Mouse (Mus musculus) embryonic facial prominence, embryonic 15.5 days (tissue): Measurements from ENCODE around the gene Cdk14. TPM values are rescaled to one million over a fixed set of nuclear protein-coding genes. Genes with fewer than 3 reads are reported as not detected.

Experiments
- ATAC-seq: fragments of 200-750 bp; cut with Nextera tagmentation; 2 replicates; pipeline ENCODE4 v1.8.0; 2017; ENCODE audit warnings: low read depth, moderate TSS enrichment; ENCODE audit not compliant: insufficient number of reproducible peaks, low FRiP score, low TSS enrichment
- H3K27ac ChIP-seq: fragments of 300-500 bp; sonication (generic); replicated peaks from 2 replicates; pipeline ENCODE4 v1.5.1; 2015; ENCODE audit warnings: mild to moderate bottlenecking, inconsistent platforms
- H3K27me3 ChIP-seq: fragments of 300-500 bp; sonication (generic); 2 replicates; pipeline ENCODE4 v1.6.1; 2015; ENCODE audit warnings: inconsistent platforms
- H3K36me3 ChIP-seq: fragments of 300-500 bp; sonication (generic); 2 replicates; pipeline ENCODE4 v1.6.1; 2015; ENCODE audit warnings: mild to moderate bottlenecking, inconsistent platforms
- H3K4me1 ChIP-seq: fragments of 300-500 bp; sonication (generic); 2 replicates; pipeline ENCODE4 v1.6.1; 2015; ENCODE audit warnings: inconsistent platforms
- H3K4me2 ChIP-seq: fragments of 300-500 bp; sonication (generic); replicated peaks from 2 replicates; pipeline ENCODE4 v1.6.1; 2015; ENCODE audit warnings: mild to moderate bottlenecking, inconsistent platforms
- H3K4me3 ChIP-seq: fragments of 300-500 bp; sonication (generic); replicated peaks from 2 replicates; pipeline ENCODE4 v1.5.1; 2015; ENCODE audit warnings: mild to moderate bottlenecking, inconsistent platforms
- H3K9ac ChIP-seq: fragments of 300-500 bp; sonication (generic); 2 replicates; pipeline ENCODE4 v1.6.1; 2015; ENCODE audit warnings: inconsistent platforms
- H3K9me3 ChIP-seq: fragments of 300-500 bp; sonication (generic); replicated peaks from 2 replicates; pipeline ENCODE4 v1.6.1; 2016; ENCODE audit warnings: inconsistent platforms
- WGBS: fragments of 180-500 bp; shearing (Covaris S2); methylation state at CpG from one replicate; pipeline ENCODE4 v1.1.7; 2015; 5-methylcytosine and 5-hydroxymethylcytosine counted together
- polyA plus RNA-seq: library from polyadenylated mRNA; unstranded; fragments of >200 nt; fragmentation: Nextera tagmentation; extraction: Ambion mirVana; gene quantifications from 2 replicates; pipeline ENCODE4 v1.2.1, GENCODE M21; 2015

The Cdk14 gene
- polyA plus RNA-seq, 1 experiment from 2014 or later: 24.5 TPM

GRCm38 (mm10) chr5:5260966-5261724, 159.0 kb downstream of the Cdk14 start:
- Histone ChIP-seq H3K36me3 (no peaks in the 10 kb centered on the region), H3K4me3 (no peak overlapping the region), H3K27me3 (no peaks in the 10 kb centered on the region), H3K4me2 (no peak overlapping the region), H3K9ac (no peak overlapping the region), H3K9me3 (no peaks in the 10 kb centered on the region), H3K4me1 (peaks cover 18% of the 10 kb centered on the region), H3K27ac (no peak overlapping the region)
- no peak for ATAC-seq
- WGBS: 68% methylated on average over 14 of the region's 14 CpGs

GRCm38 (mm10) chr5:5260309-5260708, 159.8 kb downstream of the Cdk14 start:
- H3K9me3 ChIP-seq: no peaks in the 10 kb centered on the region
- WGBS: 58% methylated on average over 7 of the region's 7 CpGs

GRCm38 (mm10) chr5:5254391-5254790, 165.7 kb downstream of the Cdk14 start:
- Histone ChIP-seq H3K27me3 (no peaks in the 10 kb centered on the region), H3K4me1 (no peaks in the 10 kb centered on the region), H3K36me3 (no peaks in the 10 kb centered on the region), H3K4me3 (no peak overlapping the region), H3K27ac (no peak overlapping the region), H3K4me2 (no peak overlapping the region), H3K9me3 (no peaks in the 10 kb centered on the region), H3K9ac (no peak overlapping the region)
- ATAC-seq: no peak
- WGBS: 81% methylated on average over 6 of the region's 6 CpGs

More at GRCm38 (mm10) chr5:5260309-5260708, 159.8 kb downstream of the Cdk14 start:
- no peak overlapping the region for H3K4me3 ChIP-seq
- H3K27ac ChIP-seq: no peak overlapping the region
- H3K4me2 ChIP-seq: no peak overlapping the region
- H3K27me3 ChIP-seq: no peaks in the 10 kb centered on the region
- no peak for ATAC-seq
- H3K4me1 ChIP-seq: peaks cover 10% of the 10 kb centered on the region
- H3K9ac ChIP-seq: no peak overlapping the region
- H3K36me3 ChIP-seq: no peaks in the 10 kb centered on the region

- H3K27ac ChIP-seq: no peak overlapping the region
- H3K4me2 ChIP-seq: no peak overlapping the region
- no peak for ATAC-seq
- no peaks in the 10 kb centered on the region for H3K4me1 ChIP-seq
- peaks cover 3% of the 10 kb centered on the region; the same call in 1 of the 2 replicates for H3K36me3 ChIP-seq
- 84% methylated on average over 3 of the region's 3 CpGs for WGBS
- no peak overlapping the region for H3K9ac ChIP-seq
- no peaks in the 10 kb centered on the region for H3K27me3 ChIP-seq
- no peak overlapping the region for H3K4me3 ChIP-seq
- H3K9me3 ChIP-seq: no peaks in the 10 kb centered on the region
Measured at GRCm38 (mm10) chr5:5253177-5253576, 166.9 kb downstream of the Cdk14 start.

GRCm38 (mm10) chr5:5247671-5248070, 172.4 kb downstream of the Cdk14 start:
- no peak overlapping the region for H3K27ac ChIP-seq
- no peak overlapping the region for H3K4me3 ChIP-seq
- WGBS: 92% methylated on average over 6 of the region's 6 CpGs
- no peak for ATAC-seq
- peaks cover 3% of the 10 kb centered on the region; the same call in 1 of the 2 replicates for H3K36me3 ChIP-seq
- H3K9ac ChIP-seq: no peak overlapping the region
- no peak overlapping the region for H3K4me2 ChIP-seq
- H3K27me3 ChIP-seq: no peaks in the 10 kb centered on the region
- H3K9me3 ChIP-seq: no peaks in the 10 kb centered on the region
- 0 out of 2 replicates have a peak, but pooled peaks cover 1% of the 10 kb centered on the region for H3K4me1 ChIP-seq

- 86% methylated on average over 2 of the region's 2 CpGs for WGBS
- Histone ChIP-seq H3K27ac (no peak overlapping the region), H3K4me2 (no peak overlapping the region), H3K9ac (no peak overlapping the region), H3K9me3 (no peaks in the 10 kb centered on the region), H3K27me3 (no peaks in the 10 kb centered on the region), H3K4me1 (0 out of 2 replicates have a peak, but pooled peaks cover 4% of the 10 kb centered on the region), H3K4me3 (no peak overlapping the region), H3K36me3 (peaks cover 3% of the 10 kb centered on the region; the same call in 1 of the 2 replicates)
- no peak for ATAC-seq
Measured at GRCm38 (mm10) chr5:5246534-5247175, 173.5 kb downstream of the Cdk14 start.

- no peak for ATAC-seq
- no peaks in the 10 kb centered on the region for H3K9me3 ChIP-seq
- H3K27ac ChIP-seq: no peak overlapping the region
- no peak overlapping the region for H3K4me2 ChIP-seq
- no peak overlapping the region for H3K4me3 ChIP-seq
- H3K27me3 ChIP-seq: no peaks in the 10 kb centered on the region
- WGBS: 91% methylated on average over 7 of the region's 7 CpGs
- 0 out of 2 replicates have a peak, but pooled peaks cover 4% of the 10 kb centered on the region for H3K4me1 ChIP-seq
- H3K9ac ChIP-seq: no peak overlapping the region
- peaks cover 3% of the 10 kb centered on the region; the same call in 1 of the 2 replicates for H3K36me3 ChIP-seq
Measured at GRCm38 (mm10) chr5:5245182-5245581, 174.9 kb downstream of the Cdk14 start.

GRCm38 (mm10) chr5:5243648-5244047, 176.5 kb downstream of the Cdk14 start:
- Histone ChIP-seq H3K27me3 (no peaks in the 10 kb centered on the region), H3K9ac (no peak overlapping the region)
- ATAC-seq: no peak

GRCm38 (mm10) chr5:5242704-5243103, 177.4 kb downstream of the Cdk14 start:
- Histone ChIP-seq H3K27me3 (no peaks in the 10 kb centered on the region), H3K4me3 (no peak overlapping the region), H3K9me3 (no peaks in the 10 kb centered on the region), H3K4me1 (0 out of 2 replicates have a peak, but pooled peaks cover 4% of the 10 kb centered on the region), H3K9ac (no peak overlapping the region), H3K4me2 (no peak overlapping the region), H3K36me3 (no peaks in the 10 kb centered on the region; the same call in 1 of the 2 replicates), H3K27ac (no peak overlapping the region)
- WGBS: 86% methylated on average over 5 of the region's 5 CpGs
- no peak for ATAC-seq

More at GRCm38 (mm10) chr5:5243648-5244047, 176.5 kb downstream of the Cdk14 start:
- no peak overlapping the region for H3K4me3 ChIP-seq
- H3K27ac ChIP-seq: no peak overlapping the region
- H3K4me2 ChIP-seq: no peak overlapping the region
- no peaks in the 10 kb centered on the region; the same call in 1 of the 2 replicates for H3K36me3 ChIP-seq
- 0 out of 2 replicates have a peak, but pooled peaks cover 4% of the 10 kb centered on the region for H3K4me1 ChIP-seq
- no peaks in the 10 kb centered on the region for H3K9me3 ChIP-seq

- no peak overlapping the region for H3K4me2 ChIP-seq
- H3K27me3 ChIP-seq: no peaks in the 10 kb centered on the region
- no peak for ATAC-seq
- 0 out of 2 replicates have a peak, but pooled peaks cover 4% of the 10 kb centered on the region for H3K9me3 ChIP-seq
- no peak overlapping the region for H3K27ac ChIP-seq
- peaks cover 6% of the 10 kb centered on the region for H3K36me3 ChIP-seq
- H3K9ac ChIP-seq: no peak overlapping the region
- H3K4me1 ChIP-seq: 0 out of 2 replicates have a peak, but pooled peaks cover 4% of the 10 kb centered on the region
- no peak overlapping the region for H3K4me3 ChIP-seq
- 69% methylated on average over 6 of the region's 6 CpGs for whole genome bisulfite sequencing
Measured at GRCm38 (mm10) chr5:5241088-5241487, 179.0 kb downstream of the Cdk14 start.

GRCm38 (mm10) chr5:5240121-5240520, 180.0 kb downstream of the Cdk14 start:
- Histone ChIP-seq H3K4me3 (no peak overlapping the region), H3K4me1 (0 out of 2 replicates have a peak, but pooled peaks cover 4% of the 10 kb centered on the region), H3K4me2 (no peak overlapping the region), H3K27me3 (no peaks in the 10 kb centered on the region), H3K36me3 (peaks cover 6% of the 10 kb centered on the region), H3K9me3 (0 out of 2 replicates have a peak, but pooled peaks cover 4% of the 10 kb centered on the region), H3K27ac (no peak overlapping the region), H3K9ac (no peak overlapping the region)
- ATAC-seq: no peak
- WGBS: 83% methylated on average over 3 of the region's 3 CpGs
